Mouse (Mus musculus) liver, embryonic 14.5 days (tissue): ENCODE measurements at regions not wholly inside any gene's neighbourhood (a gene's known extent, or its start where the extent isn't known, plus 50 kb on each side); places are given as distances from the start of the nearest gene placed in this dataset.

ENCODE experiments used
- CTCF ChIP-seq: IDR thresholded peaks from 2 replicates; pipeline ENCODE4 v1.5.1; 2016; ENCODE audit warnings: antibody characterized with exemption, low read depth, control low read depth
- EP300 ChIP-seq: IDR thresholded peaks from 2 replicates; pipeline ENCODE4 v1.6.1; 2016; ENCODE audit warnings: antibody characterized with exemption, low read depth

DNA sequence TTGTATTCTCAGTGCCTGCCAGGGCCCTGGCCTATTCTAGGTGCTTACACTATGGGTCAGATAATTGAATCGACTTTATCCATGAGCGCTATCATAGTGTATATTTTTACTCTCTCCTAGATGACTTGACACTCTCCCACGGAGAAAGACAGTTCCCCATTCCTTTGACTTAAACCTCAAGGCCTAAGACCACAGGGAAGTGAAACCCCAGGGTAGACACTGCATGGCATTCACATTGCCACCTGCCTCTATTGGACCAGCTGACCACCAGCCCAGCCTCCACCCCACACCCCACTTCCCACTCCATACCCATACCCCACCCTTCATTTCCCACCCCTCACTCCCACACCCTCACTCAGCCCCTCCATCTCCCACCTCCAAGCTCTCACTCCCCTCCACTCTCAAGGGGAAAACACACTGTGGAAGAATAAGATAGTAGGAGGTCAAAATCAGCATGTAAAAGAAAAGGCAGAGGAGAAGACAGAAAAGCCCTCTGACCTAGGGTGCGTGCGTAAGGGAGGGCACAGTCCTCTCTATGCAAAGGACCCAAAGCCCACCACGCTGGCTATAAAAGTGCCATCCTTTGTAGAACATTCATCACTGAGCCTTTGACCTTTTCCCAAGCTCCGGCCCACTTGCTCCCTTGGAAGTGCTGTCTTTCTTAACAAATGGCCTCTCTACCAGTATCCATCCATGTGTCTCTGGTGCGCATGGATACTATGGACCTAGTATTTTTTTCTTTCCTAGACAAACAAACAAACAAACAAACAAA lies 257.4 kb upstream of the Hs6st1 start:
- TF ChIP-seq CTCF (no peak), EP300 (no peak)
